Comparison of ENCODE assay signal across 8 mouse cellular contexts in genomic region chr4:116175711-116176542, GRCm38 (mm10). TPM values are rescaled to one million over a fixed set of nuclear protein-coding genes. Genes with fewer than 3 reads are reported as not detected.
A peak's percentile ranks its signal among the peaks of the same experiment; 100 is the strongest.
DNase-seq lines count a peak whose midpoint lies in the region; ATAC-seq lines count a peak whose summit lies in the region.

No protein-coding gene starts in this region.

- no peak for DNase-seq in heart, postnatal 4 days
- peak; percentile 52 for DNase-seq in NIH3T3 (ENCODE audit: low read depth)
- peak; percentile 49 to 89 for DNase-seq in left cerebral cortex, postnatal 14 days (ENCODE audit: low spot score in 2 of 2)
- no peak for DNase-seq in midbrain, embryonic 14.5 days
- DNase-seq in urinary bladder, postnatal 4 days (ENCODE audit: low spot score in 2 of 2), result no peak
- no peak for DNase-seq in ovary, postnatal 10 days (ENCODE audit: low spot score)

- H3K9ac ChIP-seq in heart, embryonic 11.5 days (ENCODE audit: low read depth, low read length), result peak overlapping the region; percentile 62
- no peak overlapping the region for H3K9ac ChIP-seq in forebrain, embryonic 12.5 days
- H3K9ac ChIP-seq in midbrain, embryonic 14.5 days (replicated peaks; ENCODE audit: low read length), result 0 out of 2 replicates have a peak overlapping the region, but pooled peaks have one; percentile 12

- intact Hi-C loops in left cerebral cortex, postnatal 14 days (cut with DNase I), result loop anchor here (5.0 kb wide), 1 partner anchor 46 kb away; the partner anchor contains the start of gene Pik3r3

- H3K27ac ChIP-seq in heart, embryonic 11.5 days (ENCODE audit: low read depth, low read length), result peak overlapping the region; percentile 86
- H3K27ac ChIP-seq in forebrain, embryonic 12.5 days, result 0 out of 2 replicates have a peak overlapping the region, but pooled peaks have one; percentile 48
- H3K27ac ChIP-seq in midbrain, embryonic 14.5 days (replicated peaks; ENCODE audit: low read depth, low read length), result peak overlapping the region; percentile 41; the same call in 1 of the 2 replicates

- H3K4me3 ChIP-seq in heart, embryonic 11.5 days (ENCODE audit: low read depth, low read length), result peak overlapping the region; percentile 15; the same call in 1 of the 2 replicates
- H3K4me3 ChIP-seq in forebrain, embryonic 12.5 days (replicated peaks), result no peak overlapping the region
- no peak overlapping the region for H3K4me3 ChIP-seq in midbrain, embryonic 14.5 days (replicated peaks; ENCODE audit: low read depth, low read length)

- H3K4me2 ChIP-seq in heart, embryonic 11.5 days, result peak overlapping the region; percentile 59
- peak overlapping the region; percentile 22; the same call in 1 of the 2 replicates for H3K4me2 ChIP-seq in forebrain, embryonic 12.5 days
- H3K4me2 ChIP-seq in midbrain, embryonic 14.5 days (ENCODE audit: low read length), result peak overlapping the region; percentile 41; the same call in 1 of the 2 replicates

- ATAC-seq in heart, embryonic 11.5 days (replicated peaks; ENCODE audit: insufficient number of reproducible peaks, low FRiP score, low TSS enrichment), result peak; percentile 16; the same call in 1 of the 2 replicates
- ATAC-seq in forebrain, embryonic 12.5 days (ENCODE audit: low FRiP score), result no peak
- no peak for ATAC-seq in midbrain, embryonic 14.5 days (ENCODE audit: low FRiP score, low TSS enrichment)

- H3K36me3 ChIP-seq in heart, embryonic 11.5 days (ENCODE audit: control insufficient read depth, insufficient read depth, low read length), result no peaks in the 10 kb centered on the region
- no peaks in the 10 kb centered on the region for H3K36me3 ChIP-seq in forebrain, embryonic 12.5 days (replicated peaks)
- H3K36me3 ChIP-seq in midbrain, embryonic 14.5 days (ENCODE audit: control insufficient read depth, insufficient read depth, low read length), result no peaks in the 10 kb centered on the region

- H3K27me3 ChIP-seq in heart, embryonic 11.5 days (ENCODE audit: control insufficient read depth, insufficient read depth, low read length), result no peaks in the 10 kb centered on the region
- H3K27me3 ChIP-seq in forebrain, embryonic 12.5 days, result no peaks in the 10 kb centered on the region; the same call in 1 of the 2 replicates
- no peaks in the 10 kb centered on the region for H3K27me3 ChIP-seq in midbrain, embryonic 14.5 days (ENCODE audit: control insufficient read depth, insufficient read depth, low read length)

- peaks cover 34% of the 10 kb centered on the region for H3K4me1 ChIP-seq in heart, embryonic 11.5 days (ENCODE audit: control insufficient read depth, insufficient read depth, low read length)
- H3K4me1 ChIP-seq in forebrain, embryonic 12.5 days, result peaks cover 19% of the 10 kb centered on the region
- peaks cover 19% of the 10 kb centered on the region; the same call in 1 of the 2 replicates for H3K4me1 ChIP-seq in midbrain, embryonic 14.5 days (ENCODE audit: control insufficient read depth, insufficient read depth, low read length)

- WGBS in heart, embryonic 11.5 days (ENCODE audit: insufficient replicate concordance), result 34% methylated on average over 7 of the region's 7 CpGs
- WGBS in forebrain, embryonic 12.5 days, result 71% methylated on average over 7 of the region's 7 CpGs
- 73% methylated on average over 7 of the region's 7 CpGs for WGBS in midbrain, embryonic 14.5 days

- H3K9me3 ChIP-seq in heart, embryonic 11.5 days (replicated peaks; ENCODE audit: control insufficient read depth, low read length), result no peaks in the 10 kb centered on the region
- H3K9me3 ChIP-seq in forebrain, embryonic 12.5 days, result no peaks in the 10 kb centered on the region
- no peaks in the 10 kb centered on the region for H3K9me3 ChIP-seq in midbrain, embryonic 14.5 days (ENCODE audit: control insufficient read depth, low read length)

RNA-seq across cellular contexts. Expression of gene Gm49337, which starts 2.7 kb away (rescaled TPM):
- not detected in 2 replicates for polyA plus RNA-seq in heart, embryonic 11.5 days (2014; fragmentation: Nextera tagmentation; extraction: Ambion mirVana)
- total RNA-seq in heart, postnatal 4 days (2021), result under 1 TPM in 1 of 2 experiments, not detected in 1; 0.79 TPM
- not detected in 2 replicates for polyA plus RNA-seq in forebrain, embryonic 12.5 days (2016; fragmentation: Nextera tagmentation; extraction: Ambion mirVana)
- 1 to 10 TPM in 1 of 2 experiments, not detected in 1; 2.0 TPM for total RNA-seq in left cerebral cortex, postnatal 14 days (2021)
- not detected in 2 replicates for polyA plus RNA-seq in midbrain, embryonic 14.5 days (2014; fragmentation: Nextera tagmentation; extraction: Ambion mirVana)

RNA-seq across cellular contexts. Expression of gene 1700042G07Rik, which starts 2.8 kb away (rescaled TPM):
- not detected in 2 replicates for polyA plus RNA-seq in heart, embryonic 11.5 days (2014; fragmentation: Nextera tagmentation; extraction: Ambion mirVana)
- total RNA-seq in heart, postnatal 4 days (2021), result not detected
- polyA plus RNA-seq in forebrain, embryonic 12.5 days (2016; fragmentation: Nextera tagmentation; extraction: Ambion mirVana), result not detected in 2 replicates
- not detected for total RNA-seq in left cerebral cortex, postnatal 14 days (2021)
- not detected in 2 replicates for polyA plus RNA-seq in midbrain, embryonic 14.5 days (2014; fragmentation: Nextera tagmentation; extraction: Ambion mirVana)

RNA-seq across cellular contexts. Expression of gene Tspan1, which starts 8.5 kb away (rescaled TPM):
- not detected in 2 replicates for polyA plus RNA-seq in heart, embryonic 11.5 days (2014; fragmentation: Nextera tagmentation; extraction: Ambion mirVana)
- not detected for total RNA-seq in heart, postnatal 4 days (2021)
- polyA plus RNA-seq in forebrain, embryonic 12.5 days (2016; fragmentation: Nextera tagmentation; extraction: Ambion mirVana), result 0.22 TPM in 1 of 2 replicates, not detected in the other
- total RNA-seq in left cerebral cortex, postnatal 14 days (2021), result under 1 TPM in 1 of 2 experiments, not detected in 1; 0.47 TPM
- polyA plus RNA-seq in midbrain, embryonic 14.5 days (2014; fragmentation: Nextera tagmentation; extraction: Ambion mirVana), result 0.11 and 0.18 TPM in 2 replicates

RNA-seq across cellular contexts. Expression of gene Lurap1, which starts 24.8 kb away (rescaled TPM):
- polyA plus RNA-seq in heart, embryonic 11.5 days (2014; fragmentation: Nextera tagmentation; extraction: Ambion mirVana), result 1.6 and 2.3 TPM in 2 replicates
- 1 to 10 TPM; 3.6 to 3.9 TPM for total RNA-seq in heart, postnatal 4 days (2021)
- polyA plus RNA-seq in forebrain, embryonic 12.5 days (2016; fragmentation: Nextera tagmentation; extraction: Ambion mirVana), result 2.0 and 2.2 TPM in 2 replicates
- 10 to 100 TPM; 23.3 to 29.5 TPM for total RNA-seq in left cerebral cortex, postnatal 14 days (2021)
- polyA plus RNA-seq in midbrain, embryonic 14.5 days (2014; fragmentation: Nextera tagmentation; extraction: Ambion mirVana), result 1.3 and 1.8 TPM in 2 replicates

RNA-seq across cellular contexts. Expression of gene Pik3r3, which starts 45.5 kb away (rescaled TPM):
- polyA plus RNA-seq in heart, embryonic 11.5 days (2014; fragmentation: Nextera tagmentation; extraction: Ambion mirVana), result 21.5 and 22.4 TPM in 2 replicates
- 10 to 100 TPM; 21.0 to 24.6 TPM for total RNA-seq in heart, postnatal 4 days (2021)
- polyA plus RNA-seq in forebrain, embryonic 12.5 days (2016; fragmentation: Nextera tagmentation; extraction: Ambion mirVana), result 93.5 and 100 TPM in 2 replicates
- total RNA-seq in left cerebral cortex, postnatal 14 days (2021), result 10 to 100 TPM; 39.6 to 46.0 TPM
- polyA plus RNA-seq in midbrain, embryonic 14.5 days (2014; fragmentation: Nextera tagmentation; extraction: Ambion mirVana), result 86.4 and 115 TPM in 2 replicates

Comparison
In these comparisons a context has a peak if more than half of its experiments do, and no peak if none do; other contexts are left out.
1. DNase-seq: peak in NIH3T3 (single experiment) and left cerebral cortex, postnatal 14 days (2 of 2); none in heart, postnatal 4 days (single experiment), midbrain, embryonic 14.5 days (single experiment), urinary bladder, postnatal 4 days (0 of 2) and ovary, postnatal 10 days (single experiment).
2. Peak in every context shown above with its lines, with median percentiles within 50 percentile points of each other: H3K27ac ChIP-seq and H3K4me2 ChIP-seq.